Mouse (Mus musculus) heart, adult 2 months (tissue): ENCODE measurements around the gene Prex1.
"Not testable (repeated sequence)": the region's sequence is repeated elsewhere in the genome, so short reads cannot be mapped to it uniquely, and the experiment has no call there.

Source experiments
- CTCF ChIP-seq: fragments of 200-600 bp; IDR thresholded peaks from 2 replicates; pipeline ENCODE4 v1.8.1; 2022; ENCODE audit warnings: antibody characterized with exemption, mild to moderate bottlenecking, moderate library complexity
- POLR2A ChIP-seq: fragments of 200-500 bp; IDR thresholded peaks from 2 replicates; pipeline ENCODE4 v1.6.1; 2011; ENCODE audit warnings: mild to moderate bottlenecking, low read depth, low read length, control low read depth; ENCODE audit not compliant: insufficient read depth

DNA sequence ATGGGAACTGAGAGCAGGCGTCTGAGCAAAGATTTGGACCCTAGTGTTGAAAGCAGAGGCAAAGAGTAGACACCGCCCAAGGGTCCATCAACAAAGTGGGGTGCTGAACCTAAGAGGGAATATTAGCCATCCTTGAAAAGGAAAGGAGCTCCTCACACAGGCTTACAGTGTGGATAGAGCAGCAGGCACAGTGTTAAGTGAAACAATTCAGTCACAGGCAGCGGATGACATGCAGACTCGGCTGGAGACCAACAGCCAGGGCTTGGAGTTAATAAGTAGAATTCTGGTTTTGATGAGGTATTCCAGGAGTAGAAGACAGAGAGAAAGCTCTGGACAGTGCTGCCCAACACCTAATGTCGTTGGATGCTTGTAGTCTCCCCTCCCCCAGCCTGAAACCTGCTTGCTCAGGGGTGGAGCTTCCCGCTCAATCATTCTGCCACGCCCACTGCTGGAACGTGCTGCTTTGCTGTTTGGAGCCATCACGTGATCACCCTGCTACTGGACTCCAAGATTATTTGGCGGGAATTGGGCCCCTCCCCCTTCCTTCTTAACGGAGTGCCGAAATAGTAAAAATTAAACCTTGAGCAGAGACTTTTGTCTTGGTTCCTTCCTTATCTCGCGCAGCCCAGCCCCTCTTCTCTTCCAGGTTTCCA lies 32.8 kb upstream of the Prex1 start:
- not testable (repeated sequence) for TF ChIP-seq POLR2A, CTCF
